Mouse (Mus musculus) urinary bladder, postnatal 25 days (tissue): ENCODE measurements around the gene Mapkapk5.
"Not testable (repeated sequence)": the region's sequence is repeated elsewhere in the genome, so short reads cannot be mapped to it uniquely, and the experiment has no call there.

Experiments used
- DNase-seq: peaks from one replicate; pipeline ENCODE4 v3.0.0; 2022; ENCODE audit warnings: low spot score

Mapkapk5 gene

DNA sequence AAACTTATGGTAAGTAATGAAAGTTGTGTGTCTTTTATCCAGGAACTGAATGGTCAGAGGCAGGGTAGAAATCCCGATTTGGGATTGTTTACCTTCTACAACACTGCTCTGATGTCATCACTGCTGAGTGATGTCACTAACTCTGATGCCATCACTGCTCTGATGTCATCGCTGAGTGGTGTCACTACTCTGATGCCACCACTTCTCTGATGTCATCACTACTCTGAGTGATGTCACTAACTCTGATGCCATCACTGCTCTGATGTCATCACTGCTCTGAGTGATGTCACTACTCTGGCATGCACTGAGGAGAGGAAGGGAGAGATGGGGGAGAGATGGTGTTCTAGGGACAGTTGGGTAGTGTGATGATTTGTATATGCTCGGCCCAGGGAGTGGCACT, 16.7 kb upstream of the Mapkapk5 start:
- no peak for DNase-seq

DNA sequence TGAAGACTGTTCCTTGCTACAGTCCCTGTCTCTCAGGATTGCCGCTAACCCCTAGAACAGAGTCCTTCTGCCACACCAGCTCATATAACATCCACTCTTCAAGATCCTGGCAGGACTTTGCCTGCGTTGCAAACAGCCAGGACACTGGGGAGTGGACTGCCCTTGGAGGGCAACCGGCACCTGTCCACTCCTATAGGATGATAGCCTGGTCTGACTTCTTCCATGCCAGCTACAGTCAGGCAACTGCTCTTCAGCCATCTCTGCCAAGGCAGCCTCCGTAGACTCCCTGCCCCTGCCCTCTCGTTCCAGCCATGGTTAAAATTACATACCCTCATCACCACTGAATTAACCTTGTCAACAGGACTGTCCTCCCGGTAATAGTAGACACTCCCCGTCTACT, 3.5 kb upstream of the Mapkapk5 start:
- no peak for DNase-seq

DNA sequence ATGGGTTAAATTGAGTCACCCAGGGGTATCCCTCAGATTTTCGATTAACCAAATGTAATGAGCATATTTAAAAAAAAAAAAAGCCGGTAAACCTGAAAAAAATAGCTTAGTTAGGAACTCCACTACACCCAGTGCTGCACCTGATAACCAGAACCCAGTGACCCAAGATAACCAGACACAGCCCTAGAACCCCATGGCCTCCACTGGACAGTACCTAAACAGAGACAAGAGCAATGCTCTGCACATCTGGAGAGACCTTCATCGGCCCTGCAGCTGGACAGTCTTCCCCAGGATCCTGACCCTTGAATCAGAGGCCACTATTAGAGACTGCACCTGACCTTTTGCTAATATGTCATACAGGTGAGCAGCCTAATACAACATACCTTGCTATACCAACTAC, 1.4 kb upstream of the Mapkapk5 start:
- DNase-seq, result no peak

DNA sequence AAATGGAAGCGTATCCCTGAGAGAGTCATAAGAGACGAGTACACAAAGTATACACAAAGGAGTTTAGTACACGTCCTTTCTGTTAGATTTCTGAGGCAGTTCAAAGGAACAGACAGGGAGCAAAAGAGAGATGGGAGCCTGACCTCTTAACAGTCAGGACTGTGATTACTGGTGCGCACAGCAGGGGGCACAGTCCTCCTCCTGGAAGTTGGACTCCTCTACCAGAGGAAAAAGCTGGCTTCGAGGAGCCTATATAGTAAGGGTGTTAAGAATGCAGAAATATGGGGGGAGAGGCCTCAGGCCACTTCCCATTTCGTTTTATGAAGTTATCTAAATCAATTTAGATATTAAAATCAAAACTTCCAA, 808 bp upstream of the Mapkapk5 start:
- DNase-seq, result peak; percentile 41

GRCm38 (mm10) chr5:121544910-121545792, 554 bp downstream of the Mapkapk5 start, which contains the start of the genes Adam1a and Gm42878:
Gene Adam1a, minus strand, starts transcription at chr5:121545482.
Gene Gm42878, minus strand, starts transcription at chr5:121545482.
- DNase-seq, result no peak

DNA sequence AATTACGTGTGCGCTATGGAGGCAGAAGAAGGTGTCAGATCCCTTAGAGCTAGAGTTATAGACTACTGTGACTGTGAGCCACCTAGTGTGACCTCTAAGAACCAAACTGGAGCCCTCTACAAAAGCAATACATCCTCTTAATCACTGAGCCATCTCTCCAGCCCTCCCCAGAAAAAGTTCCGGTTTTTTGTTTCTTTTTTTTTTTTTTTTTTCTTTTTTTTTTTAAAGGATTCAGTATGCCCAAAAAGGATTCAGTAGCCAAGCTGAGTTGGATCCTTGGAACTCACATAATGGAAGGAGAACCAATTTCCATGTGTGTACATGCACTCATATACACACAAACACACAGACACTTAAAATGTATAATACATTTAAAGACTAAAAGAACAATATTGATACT, 2.3 kb downstream of the Mapkapk5 start:
- DNase-seq, result no peak

- DNase-seq, result no peak
Observed at GRCm38 (mm10) chr5:121541235-121541634, 4.5 kb downstream of the Mapkapk5 start.

- DNase-seq, result no peak
Observed at GRCm38 (mm10) chr5:121540066-121540465, 5.6 kb downstream of the Mapkapk5 start.

DNA sequence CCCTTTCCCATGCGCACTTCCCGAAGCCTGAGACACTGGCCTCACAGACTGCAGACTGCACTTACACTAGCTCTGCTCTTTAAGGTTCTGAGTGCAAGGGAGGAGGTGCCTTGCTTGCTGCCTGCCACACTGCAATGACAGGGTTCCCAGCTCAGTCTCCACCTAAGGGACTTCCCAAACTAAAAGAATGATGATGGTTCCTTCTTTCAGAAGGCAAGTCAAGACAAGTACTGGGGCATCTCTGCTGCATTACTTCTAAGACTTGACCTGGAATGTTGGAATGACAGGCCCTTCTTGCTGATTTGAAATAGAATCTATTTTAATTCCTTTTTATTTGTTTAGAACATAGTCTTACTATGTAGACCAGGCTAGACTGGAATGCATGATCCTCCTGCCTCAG, 8.1 kb downstream of the Mapkapk5 start:
- DNase-seq, result no peak

DNA sequence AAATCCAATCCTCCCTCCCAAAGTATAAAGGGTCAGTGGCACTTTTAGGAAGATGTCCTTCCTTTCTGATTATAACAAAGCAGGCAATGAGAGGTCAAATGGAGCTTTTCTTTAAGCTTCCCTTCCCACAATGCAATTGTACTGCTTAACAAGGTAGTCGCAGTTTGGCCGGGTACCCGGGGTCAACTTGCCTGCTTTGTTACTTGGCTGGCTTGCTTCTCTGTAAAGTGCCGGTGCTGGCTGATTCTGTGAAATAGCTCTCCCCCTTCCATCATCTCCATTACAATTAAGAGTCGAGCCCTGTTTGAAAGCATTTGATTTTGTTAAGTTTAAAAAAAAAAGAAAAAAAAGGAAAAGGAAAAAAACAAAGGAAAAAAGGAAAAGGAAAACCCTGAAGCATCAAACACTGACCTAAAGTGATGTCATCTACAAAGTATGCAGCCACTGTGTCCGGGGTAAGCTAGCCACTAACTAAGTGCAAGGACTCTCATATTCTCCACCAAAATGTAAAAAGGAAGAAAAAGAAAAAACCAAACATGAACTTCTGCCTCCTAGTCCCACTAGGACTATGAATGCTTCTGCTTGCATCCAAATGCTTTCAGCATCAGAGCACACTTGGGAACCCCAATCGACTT, 8.7 kb downstream of the Mapkapk5 start:
- no peak for DNase-seq

GRCm38 (mm10) chr5:121535116-121535515, 10.6 kb downstream of the Mapkapk5 start:
- DNase-seq, result no peak

GRCm38 (mm10) chr5:121534521-121534920, 11.2 kb downstream of the Mapkapk5 start:
- DNase-seq, result no peak

DNA sequence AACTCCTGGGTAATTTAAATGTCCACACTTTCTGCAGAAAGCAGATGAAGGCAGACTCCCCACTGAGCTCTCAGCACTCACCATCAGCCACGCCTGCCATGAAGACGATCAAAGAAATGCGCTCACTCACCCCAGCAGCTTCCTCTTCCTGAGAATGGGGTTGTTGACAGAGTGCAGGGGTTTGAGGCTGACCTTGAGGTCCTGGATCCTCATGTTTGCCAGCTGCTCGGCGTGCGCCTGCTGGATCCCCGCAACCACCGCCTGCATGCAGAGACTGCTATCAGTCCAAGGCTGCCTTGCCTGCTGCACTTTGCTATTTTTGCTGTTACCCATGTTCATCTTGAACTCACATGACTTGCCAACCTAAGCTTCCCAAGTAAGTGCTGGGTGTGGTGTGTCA, 18.7 kb downstream of the Mapkapk5 start:
- no peak for DNase-seq

GRCm38 (mm10) chr5:121526526-121526925, 19.2 kb downstream of the Mapkapk5 start:
- no peak for DNase-seq

- DNase-seq, result no peak
Observed at GRCm38 (mm10) chr5:121525774-121526450, 19.8 kb downstream of the Mapkapk5 start.

GRCm38 (mm10) chr5:121519758-121520157, 25.9 kb downstream of the Mapkapk5 start:
- not testable (repeated sequence) for DNase-seq

DNA sequence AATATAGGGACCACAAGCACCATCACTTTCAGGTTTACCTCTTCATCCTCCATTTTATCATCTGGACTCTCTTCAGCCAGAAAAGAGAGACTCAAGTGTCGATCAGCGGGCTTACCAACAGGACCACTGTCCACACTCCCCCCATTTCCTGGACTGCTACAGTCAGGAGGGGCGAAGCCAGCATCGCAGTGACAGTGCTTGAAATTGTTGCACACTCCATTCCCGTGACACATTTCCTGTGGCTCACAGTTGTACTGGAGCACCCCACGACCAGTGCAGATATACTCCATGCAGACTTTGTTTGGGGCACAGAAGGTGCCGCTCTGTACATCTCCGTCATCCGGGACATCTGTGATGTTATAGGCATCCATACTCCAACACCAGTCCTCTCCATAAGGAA, 26.7 kb downstream of the Mapkapk5 start:
- no peak for DNase-seq

- DNase-seq, result no peak
Observed at GRCm38 (mm10) chr5:121510009-121510408, 35.7 kb downstream of the Mapkapk5 start.

GRCm38 (mm10) chr5:121506846-121507245, 38.9 kb downstream of the Mapkapk5 start:
- no peak for DNase-seq

- DNase-seq, result no peak
Observed at GRCm38 (mm10) chr5:121503231-121503630, 42.5 kb downstream of the Mapkapk5 start, which contains the start of gene Adam1b. Gene Adam1b, minus strand, starts transcription at chr5:121503435.

GRCm38 (mm10) chr5:121501424-121501996, 44.2 kb downstream of the Mapkapk5 start:
- not testable (repeated sequence) for DNase-seq

- no peak for DNase-seq
Observed at GRCm38 (mm10) chr5:121500719-121501118, 45.0 kb downstream of the Mapkapk5 start.
